Mouse (Mus musculus) urinary bladder, adult 18-20 months (tissue): ENCODE results near the gene Plk5.

Source experiments
- DNase-seq, 2 experiments: peaks; one replicate each; pipeline ENCODE4 v3.0.0; 2022; ENCODE audit warnings: low spot score in 2 of 2, mixed read lengths in 2 of 2

Gene Plk5

DNA sequence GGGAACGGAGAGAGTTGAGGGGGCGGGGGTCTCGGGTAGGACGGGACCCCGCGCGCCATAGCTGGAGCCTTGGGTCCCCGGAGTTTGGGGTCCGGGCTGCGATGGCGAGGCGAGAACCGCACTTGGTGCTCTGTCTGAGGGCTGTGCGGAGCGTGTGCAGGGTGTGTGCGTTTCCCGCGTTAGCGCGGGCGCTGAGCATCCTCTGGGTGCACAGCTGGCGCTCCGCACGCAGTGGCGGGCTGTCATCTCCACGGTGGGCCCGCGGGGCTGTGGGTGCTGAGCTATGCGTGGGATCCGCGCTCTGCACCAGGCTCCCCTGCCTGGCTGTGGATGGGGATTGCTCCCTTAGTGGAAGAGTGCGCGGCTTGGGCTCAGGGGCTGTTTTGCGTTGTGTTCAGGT, 478 bp downstream of the Plk5 start:
- DNase-seq = no peak

DNA sequence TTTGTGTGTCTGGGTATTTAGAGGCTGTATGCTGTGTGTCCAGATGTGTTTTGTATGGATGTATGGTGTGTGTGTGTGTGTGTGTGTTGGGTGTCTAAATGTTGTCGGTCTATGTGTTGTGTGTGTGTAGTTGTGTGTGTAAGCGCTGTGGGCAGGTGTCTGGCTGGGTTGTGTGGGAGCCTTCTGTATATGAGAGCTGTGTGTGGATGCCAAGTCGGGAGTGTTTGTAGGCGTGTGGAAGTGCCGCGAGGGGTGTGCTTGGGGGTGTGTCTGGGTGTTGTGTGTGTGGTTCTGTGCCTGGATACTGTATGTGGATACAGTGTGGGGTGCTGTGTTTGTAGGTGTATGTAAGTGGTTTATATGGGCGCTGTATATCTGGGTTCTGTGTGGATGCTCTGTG, 1.1 kb downstream of the Plk5 start:
- DNase-seq = no peak

DNA sequence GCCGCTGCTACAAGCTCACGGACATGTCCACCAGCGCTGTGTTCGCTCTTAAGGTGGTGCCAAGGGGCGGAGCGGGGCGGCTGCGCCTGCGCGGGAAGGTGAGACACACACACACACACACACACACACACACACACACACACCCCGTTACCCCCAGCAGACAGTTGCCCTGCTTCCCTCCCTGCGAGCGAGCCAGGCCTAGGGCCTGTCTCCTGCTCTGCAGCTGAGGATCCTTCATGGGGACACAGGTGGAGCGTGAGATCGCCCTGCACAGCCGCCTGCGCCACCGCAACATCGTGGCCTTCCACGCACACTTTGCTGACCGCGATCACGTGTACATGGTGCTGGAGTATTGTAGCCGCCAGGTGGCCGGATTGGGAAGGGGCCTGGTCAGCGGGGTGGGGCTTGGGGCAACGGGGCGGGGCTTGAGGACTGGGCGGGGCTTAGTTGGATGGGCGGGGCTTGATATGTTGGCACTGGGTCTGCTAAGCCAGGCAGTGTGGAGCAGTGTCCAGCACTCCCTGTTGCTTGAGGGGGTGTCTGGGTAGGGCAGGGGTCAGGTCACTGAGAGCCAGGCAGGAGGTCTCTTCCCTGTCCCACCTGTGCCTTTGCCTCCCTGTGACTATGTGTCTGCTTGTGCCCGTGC, 1.9 kb downstream of the Plk5 start:
- peak in 1 of 2 experiments; percentile 61 for DNase-seq

DNA sequence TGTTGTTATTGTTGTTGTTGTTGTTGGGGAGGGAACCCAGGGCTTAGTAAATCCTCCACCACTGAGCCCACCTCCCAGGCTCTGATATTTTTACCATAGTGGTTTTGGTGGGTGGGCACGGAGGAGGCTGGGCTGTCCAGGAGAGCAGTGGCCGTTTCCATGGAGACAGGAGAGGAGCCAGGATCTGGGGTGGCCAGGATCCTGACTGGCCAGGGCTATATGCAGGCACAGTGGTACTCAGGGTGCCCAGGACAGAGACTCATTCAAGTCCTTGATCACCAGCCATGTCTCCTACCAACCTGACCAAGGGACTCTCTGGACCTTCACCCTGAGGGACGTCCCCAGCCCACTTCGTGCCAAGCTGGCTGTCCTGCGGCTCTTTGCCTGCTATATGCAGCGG, 7.5 kb downstream of the Plk5 start:
- DNase-seq = no peak

DNA sequence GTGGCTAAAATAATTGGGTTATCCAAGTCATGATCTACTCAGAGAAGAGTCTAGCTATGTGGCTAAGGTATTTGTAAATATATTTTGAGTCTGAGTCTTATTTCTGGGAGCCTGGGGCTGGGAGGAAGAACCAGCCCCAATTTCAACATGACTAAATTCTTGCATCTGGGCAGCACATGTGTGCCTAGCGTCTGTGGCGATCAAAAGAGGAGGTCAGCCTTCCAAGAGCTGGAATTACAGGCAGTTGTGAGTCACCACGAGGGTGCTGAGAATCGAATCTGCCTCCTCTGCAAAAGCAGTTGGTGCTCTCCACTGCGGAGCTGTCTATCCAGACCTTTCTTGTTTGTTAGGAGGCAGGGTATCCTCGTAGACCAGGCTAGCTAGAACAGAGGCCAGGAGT, 9.5 kb downstream of the Plk5 start:
- no peak for DNase-seq

DNA sequence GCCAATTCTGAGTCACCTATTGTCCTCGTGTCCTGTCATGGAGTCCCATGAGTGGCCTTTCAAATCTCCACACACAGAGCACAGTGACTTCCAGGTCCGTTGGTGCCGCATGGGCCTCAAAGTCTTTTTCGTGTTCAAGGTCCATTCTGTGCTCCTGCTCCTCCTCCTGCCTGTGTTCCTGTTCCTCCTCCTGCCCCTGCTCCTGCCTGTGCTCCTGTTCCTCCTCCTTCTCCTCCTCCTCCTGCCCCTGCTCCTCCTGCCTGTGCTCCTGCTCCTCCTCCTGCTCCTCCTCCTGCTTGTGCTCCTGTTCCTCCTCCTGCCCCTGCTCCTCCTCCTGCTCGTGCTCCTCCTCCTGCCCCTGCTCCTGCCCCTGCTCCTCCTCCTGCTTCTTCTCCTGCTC, 11.7 kb downstream of the Plk5 start:
- no peak for DNase-seq

DNA sequence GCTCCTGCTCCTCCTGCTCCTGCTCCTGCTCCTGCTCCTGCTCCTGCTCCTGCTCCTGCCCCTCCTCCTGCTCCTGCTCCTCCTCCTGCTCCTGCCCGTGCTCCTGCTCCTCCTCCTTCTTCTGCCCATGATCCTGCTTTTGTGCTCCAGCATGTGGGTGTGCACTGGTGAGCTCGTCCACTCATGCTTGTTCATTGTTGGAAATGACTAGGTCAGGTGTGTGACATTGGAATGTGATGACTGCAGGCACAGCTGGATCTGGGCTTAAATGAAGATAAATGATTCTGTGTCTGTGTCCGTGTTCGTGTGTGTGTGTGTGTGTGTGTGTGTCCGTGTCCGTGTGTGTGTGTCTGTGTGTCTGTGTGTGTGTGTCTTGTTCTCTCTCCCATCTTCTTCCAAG, 12.1 kb downstream of the Plk5 start:
- no peak for DNase-seq

DNA sequence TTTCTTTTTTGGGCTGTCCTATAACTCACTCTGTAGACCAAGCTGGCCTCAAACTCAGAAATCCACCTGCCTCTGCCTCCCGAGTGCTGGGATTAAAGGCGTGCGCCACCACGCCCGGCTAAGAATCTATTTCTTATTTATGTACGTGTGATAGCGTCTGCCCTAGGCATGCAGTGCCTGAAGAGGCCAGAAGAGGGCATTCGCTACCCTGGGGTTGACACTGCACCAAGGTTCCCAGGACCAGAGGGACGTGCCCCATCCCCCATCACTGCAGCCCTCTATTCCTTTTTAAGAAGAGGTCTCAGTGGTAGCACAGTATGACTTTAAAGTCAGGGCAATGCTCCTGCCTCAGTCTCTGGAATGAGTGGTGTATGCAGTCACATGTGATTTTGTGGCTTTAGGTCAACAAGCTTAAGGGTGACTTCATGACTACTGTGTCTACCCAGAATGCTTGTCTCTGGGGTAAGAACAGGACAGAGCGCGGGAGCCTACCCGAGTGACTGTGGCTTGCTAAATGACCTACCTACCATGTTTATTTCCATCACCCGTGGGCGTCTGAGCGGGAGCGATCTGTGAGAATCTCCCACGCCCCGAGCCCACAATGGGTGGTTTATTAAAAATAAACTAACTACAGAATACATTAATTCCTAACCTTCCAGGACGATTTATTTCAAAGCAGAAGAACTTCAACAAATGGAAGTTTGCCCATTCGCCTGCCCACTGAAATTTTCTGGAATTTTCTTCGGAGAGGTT, 13.9 kb downstream of the Plk5 start:
- DNase-seq = no peak

DNA sequence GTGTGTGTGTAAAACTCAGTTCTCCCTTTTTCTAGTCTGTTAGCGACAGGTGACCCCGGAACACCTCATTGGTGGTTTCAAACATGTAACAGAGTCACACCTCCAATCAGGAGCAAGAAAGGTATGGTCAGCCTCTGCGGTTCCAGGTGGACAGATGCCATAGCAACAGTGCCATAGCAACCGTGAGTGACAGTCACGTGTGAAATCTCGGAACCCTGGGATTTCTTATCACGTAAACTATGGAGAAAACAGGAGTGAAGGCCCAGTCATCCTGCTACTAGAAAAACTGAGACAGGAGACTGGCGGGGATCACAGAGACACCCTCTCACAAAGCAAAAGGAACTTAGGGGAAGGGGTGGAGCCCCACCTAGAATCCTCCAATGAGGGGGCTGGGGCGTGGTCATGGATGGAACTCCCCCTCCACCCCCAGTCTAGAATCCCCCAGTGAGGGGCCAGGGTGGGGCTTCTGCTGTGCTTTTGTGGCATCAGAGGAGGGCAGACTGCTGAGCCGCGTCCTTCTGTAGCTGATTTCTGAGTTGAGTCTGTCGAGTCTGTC, 15.2 kb downstream of the Plk5 start:
- no peak for DNase-seq

DNA sequence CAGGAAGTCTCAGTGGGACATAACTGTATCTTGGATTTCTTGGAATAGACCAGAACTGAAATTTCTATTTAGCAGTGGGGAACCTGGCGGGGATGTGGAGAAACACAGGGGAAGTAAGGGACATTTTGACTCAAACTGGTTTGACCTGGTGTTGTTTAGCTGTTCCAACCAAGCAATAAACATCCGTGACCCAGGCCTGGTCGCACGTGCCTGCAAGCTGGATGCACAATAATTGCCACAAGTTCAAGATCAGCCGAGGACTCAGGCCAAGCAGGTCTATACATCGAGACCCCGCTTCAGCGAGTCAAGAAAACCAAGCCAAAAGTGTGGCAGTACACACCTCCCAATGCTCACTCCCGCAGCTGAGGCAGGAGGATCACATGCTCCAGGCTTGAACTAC, 15.7 kb downstream of the Plk5 start:
- DNase-seq = no peak

DNA sequence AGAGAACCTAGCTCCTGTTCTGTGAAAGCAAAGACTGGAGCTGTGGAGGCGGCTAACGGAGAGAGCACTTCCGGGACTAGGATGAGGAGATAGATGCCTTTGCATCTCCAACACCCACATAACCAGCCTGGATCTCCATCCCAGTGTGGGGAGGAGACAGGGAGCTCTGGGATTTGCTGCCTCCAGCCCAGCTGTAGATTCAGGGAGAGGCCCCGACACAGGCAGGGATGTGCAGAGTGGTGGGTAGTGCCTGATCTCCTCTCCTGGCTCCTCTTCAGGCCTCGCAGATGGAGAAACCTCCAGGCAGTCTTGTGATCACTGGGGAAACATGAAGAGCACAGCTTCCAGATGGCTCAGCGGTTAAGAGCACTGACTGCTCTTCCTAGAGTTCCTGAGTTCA, 16.4 kb downstream of the Plk5 start:
- no peak for DNase-seq

DNA sequence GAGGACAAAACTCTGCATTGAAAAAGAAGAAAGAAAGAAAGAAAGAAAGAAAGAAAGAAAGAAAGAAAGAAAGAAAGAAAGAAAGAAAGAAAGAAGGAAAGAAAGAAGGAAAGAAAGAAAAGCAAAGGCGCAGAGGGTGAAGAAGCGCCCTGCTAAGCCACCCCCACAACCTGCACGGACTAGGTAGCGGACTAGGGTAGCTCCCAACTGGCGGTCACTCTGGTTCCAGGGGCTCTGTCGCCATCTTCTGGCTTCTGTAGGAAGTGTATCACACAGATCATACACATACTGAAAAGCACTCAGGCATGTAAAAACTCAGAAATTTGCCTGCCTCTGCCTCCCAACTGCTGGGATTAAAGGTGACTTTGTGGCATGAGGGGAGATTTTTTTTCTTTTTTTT, 17.8 kb downstream of the Plk5 start:
- peak in 1 of 2 experiments; percentile 54 for DNase-seq

DNA sequence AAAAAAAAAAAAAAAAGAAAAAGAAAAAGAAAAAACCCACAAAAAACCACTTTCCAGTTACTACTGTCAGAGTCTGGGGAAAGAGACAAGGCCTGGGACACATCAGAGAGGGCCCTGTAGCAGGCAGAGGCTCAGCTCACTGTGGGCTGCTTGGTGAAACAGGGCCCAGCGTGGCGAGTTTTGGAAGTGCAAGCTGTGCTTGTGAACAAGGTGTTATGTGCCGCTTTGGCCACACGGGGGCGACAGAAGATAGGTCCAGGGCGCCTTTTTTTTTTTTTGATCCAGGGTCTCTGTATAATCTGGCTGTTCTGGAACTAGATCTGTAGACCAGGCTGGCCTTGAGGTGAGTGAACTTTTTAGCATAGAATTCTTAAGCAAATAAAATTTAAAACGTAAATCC, 19.9 kb downstream of the Plk5 start:
- DNase-seq = peak; percentile 74 to 79

DNA sequence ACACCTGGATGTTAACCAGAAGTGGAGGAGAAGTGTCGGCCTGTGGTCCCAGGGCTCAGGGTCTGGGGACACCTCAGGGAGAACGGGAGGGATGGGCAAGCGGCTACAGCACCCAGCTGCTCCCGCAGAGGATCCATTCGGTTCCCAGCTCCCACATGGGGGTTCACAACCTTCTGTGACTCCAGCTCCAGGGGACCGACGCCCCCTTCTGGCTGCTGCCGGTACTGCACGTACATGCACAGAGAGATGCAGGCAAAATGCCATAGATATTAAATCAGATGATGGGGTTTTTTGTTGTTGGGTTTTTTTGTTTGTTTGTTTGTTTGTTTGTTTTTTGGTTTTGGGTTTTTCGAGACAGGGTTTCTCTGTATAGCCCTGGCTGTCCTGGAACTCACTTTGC, 21.5 kb downstream of the Plk5 start:
- no peak for DNase-seq

DNA sequence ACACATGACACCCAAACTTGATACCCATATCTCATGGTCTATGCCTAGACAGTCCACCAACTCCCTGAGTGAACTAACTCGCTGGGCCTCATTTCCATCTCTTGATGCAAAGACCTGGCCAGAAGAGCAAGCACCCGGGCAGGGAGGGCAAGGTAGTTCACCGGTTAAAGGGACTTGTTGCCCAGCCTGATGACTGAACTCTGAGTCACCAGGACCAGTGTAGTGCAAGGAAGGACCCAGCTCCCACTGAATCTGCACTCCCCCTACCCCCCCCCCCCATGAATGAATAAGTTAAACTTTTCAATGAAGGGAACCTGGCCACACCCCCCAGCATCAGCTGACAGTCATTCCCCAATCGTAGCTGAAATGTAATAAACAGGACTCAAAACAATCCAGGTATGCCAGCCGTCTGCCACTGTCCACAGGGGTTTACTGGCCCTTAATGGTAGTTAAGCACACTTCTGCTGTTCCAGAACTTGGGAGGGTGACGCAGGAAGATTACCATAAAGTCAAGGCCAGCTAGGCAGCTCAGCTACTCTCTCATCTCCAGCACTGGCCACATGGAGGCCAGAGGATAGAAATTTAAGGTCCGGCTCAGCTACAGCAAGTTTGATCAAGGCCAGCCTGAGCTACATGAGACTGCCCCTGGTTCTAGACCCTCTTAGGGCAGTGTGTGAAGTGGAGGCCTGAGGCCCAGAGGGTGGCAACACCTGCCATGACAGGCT, 26.5 kb downstream of the Plk5 start:
- DNase-seq = no peak

DNA sequence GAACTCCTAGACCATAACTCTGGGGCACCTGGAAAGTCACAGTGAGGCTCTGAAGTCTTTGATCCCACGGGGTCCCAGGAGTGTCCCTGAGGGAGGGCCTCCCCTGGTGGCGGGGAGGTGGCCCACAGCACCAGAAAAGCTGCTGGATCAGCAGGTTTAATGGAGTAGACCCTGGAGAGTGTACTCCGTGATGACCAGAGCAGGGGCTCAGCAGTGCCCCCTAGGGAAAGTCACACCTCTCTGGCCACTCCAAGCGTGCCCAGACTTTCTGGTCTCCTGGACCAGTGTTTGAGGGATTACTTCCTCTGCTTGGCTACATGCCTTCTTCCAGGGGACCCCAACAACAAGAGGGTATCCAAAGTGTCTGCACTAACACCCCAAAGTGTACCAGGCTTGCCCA, 27.2 kb downstream of the Plk5 start:
- DNase-seq = no peak

DNA sequence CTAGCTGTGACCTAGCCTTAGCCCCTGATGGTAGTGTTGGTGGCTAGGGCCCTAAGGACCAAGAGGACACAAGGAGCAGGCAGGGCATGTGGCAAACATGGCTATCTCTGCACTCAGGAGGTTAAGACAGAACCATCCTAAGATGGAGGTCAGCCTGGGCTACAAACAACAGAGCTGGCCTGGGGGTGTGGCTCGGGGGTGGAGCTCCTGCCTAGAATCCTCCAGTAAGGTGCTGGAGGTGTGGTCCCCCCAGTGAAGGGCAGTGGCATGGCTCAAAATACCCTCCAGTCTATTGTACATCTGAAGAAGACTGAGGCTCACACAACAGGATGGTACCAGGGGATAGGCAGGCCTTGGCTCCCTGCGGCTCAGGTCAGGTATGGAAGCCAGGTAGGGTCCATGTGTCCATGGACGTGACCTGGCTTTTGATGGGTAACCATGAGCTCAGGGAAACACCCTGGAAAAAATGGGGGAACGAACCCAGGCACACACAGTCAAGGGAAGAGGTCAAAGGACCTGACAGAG, 27.9 kb downstream of the Plk5 start:
- no peak for DNase-seq

DNA sequence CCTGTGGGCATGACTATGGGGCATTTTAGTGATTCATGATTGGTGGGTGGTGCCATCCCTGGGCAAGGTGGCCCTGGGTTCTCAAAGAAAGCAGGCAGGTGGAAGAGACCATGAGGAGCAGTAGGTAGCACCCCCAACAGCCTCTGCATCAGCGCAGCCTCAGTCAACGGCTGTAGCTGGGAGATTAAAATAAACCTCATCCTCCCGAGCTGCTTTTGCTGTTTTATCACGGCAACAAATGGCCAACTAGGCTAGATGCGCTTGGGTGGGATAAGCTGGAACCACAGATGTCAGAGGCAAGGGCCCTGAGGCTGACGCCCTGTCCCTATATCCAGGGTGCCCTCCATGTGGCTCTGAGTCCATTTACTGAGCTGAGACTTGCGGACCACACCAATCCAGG, 28.4 kb downstream of the Plk5 start:
- DNase-seq = no peak

DNA sequence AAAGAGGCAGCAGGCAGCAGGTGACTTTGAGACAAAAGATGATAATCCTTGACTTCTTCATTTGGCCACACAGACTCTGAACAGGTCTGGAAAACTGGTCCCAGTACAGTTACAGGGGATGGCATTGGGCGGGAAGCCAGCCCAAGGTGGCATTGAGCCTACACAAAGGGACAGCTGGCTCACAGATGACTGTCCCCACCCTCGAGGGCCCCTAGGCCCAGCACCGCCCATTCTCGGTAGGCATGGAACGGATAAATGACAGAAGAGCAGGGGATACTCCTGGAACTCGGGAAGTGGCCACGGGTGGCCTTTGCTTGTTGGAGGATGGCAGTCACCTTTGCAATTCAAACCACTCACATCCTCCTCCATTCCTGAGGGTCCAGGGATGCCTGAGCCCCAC, 29.1 kb downstream of the Plk5 start:
- no peak for DNase-seq

DNA sequence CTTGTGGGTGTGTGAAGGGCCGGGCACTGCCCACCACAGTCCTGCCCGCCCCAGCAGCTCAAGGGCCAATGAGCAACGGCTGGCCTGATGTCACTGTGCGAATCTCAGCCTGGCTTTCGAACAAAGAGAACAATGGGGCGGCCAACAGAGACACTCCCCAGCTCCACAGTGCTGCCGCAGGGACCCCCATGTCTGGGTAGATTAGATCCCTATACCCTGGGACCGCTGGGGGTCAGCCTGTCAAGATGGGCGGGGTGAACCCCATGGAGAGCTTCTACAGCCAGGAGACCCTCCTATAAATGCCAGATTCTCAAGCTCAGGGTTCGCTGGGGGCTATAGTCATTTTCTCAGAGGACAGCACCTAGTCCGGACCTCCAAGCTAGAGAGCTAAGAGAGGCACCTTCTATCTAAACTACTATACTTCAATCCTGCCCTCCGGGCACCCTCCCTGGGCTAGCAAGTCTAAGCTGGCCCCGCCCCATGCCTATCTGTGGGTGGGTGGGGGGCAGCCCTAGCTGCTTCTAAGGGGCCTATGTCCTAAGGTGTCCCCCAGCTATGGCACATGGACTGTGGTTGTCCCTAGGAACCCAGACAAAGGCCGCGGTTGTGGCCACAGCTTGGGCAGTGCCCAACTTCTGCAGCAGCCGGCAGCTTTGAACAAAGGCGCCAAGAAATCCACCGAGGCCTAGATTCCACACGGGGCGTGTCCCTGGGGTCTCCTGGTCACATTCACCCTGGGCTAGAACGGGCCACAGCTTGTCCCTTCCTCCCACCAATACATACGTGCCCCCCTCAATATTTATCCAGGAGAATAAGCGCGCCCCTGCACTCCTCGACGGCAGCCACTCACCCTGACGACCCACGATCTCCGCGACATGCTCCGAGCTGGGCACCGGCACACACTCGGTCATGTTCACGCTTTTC, 29.8 kb downstream of the Plk5 start:
- no peak for DNase-seq

DNA sequence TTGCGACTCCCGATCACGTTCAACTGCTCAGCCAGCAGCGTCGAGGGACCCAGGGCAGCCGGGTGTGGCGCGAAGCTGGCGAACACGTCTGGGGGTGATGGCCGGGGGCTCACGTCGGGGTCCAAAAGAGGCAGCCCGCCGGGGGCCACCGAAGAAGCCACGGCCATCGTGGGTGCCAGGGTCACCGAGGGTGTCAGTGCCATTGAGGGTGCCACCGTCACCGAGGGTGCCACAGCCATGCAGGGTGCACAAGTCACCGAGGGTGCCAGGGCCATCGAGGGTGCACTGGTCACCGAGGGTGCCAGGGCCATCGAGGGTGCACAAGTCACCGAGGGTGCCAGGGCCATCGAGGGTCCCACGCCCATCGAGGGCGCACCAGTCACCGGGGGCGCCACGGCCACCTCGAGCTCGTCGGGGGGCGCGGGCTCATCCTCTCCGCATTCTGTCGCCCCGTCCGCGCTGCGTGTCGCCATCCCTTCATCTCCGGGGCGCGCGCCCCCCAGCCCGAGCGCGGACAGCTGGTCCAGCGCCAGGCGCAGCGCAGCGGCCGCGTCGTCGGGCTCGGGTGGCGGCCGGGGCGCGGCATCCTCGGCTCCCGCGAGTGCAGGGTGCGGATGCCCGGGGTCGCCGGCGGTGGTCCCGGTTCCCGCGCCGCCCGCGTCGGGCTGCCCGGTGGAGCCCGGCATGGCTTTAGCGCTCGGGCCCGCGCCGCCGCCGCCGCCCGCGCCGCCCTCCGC, 30.6 kb downstream of the Plk5 start:
- no peak for DNase-seq
